Mouse (Mus musculus): ENCODE data around the gene Tmcc3.

DNA sequence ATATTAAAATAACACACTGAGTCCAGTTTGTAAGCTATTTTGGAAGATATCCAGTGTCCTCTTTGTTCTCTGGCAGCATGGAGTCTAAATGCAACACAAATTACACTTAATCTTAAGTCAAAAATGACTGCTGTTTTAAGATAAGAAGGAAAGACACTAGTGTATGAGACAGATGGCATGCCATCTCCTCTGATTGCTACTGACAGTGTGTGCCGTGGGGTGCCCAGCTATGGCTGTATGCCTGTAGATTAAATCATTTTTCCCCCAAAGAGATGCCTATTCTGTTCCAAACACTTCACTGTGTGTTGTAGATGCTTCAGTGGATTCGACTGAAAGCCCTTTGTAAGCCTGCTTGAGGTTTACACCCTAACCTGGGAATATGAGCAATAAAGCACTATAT is 59.5 kb downstream of the Tmcc3 start:
- TF ChIP-seq POLR2A (IDR thresholded peaks at IDR 0.05; ENCODE audit: low read depth, low read length) (no peak), CTCF (IDR thresholded peaks at IDR 0.05; ENCODE audit: extremely low read depth, insufficient read depth, insufficient read length, insufficient replicate concordance) (no peak)
